Mouse (Mus musculus): ENCODE measurements around the gene Cdk2. TPM values are rescaled to one million over a fixed set of nuclear protein-coding genes. Genes with fewer than 3 reads are reported as not detected.

Cdk2 gene
- polyA plus RNA-seq, 1 experiment from 2014 or later = 109 TPM

Other genes with a start within 250 kb of the Cdk2 start
- gene Smarcc2, start 245.8 kb downstream of the Cdk2 start, polyA plus RNA-seq (2016; fragmentation: Nextera tagmentation; extraction: Ambion mirVana) = 83.3 and 86.9 TPM in 2 replicates
- gene Myl6, start 210.9 kb downstream of the Cdk2 start, polyA plus RNA-seq (2016; fragmentation: Nextera tagmentation; extraction: Ambion mirVana) = 1,237 and 1,275 TPM in 2 replicates
- 3.0 and 4.0 TPM in 2 replicates for gene Myl6b, start 206.3 kb downstream of the Cdk2 start, polyA plus RNA-seq (2016; fragmentation: Nextera tagmentation; extraction: Ambion mirVana)
- gene Esyt1, start 179.2 kb downstream of the Cdk2 start, polyA plus RNA-seq (2016; fragmentation: Nextera tagmentation; extraction: Ambion mirVana) = 25.0 and 26.5 TPM in 2 replicates
- gene Zc3h10, start 157.3 kb downstream of the Cdk2 start, polyA plus RNA-seq (2016; fragmentation: Nextera tagmentation; extraction: Ambion mirVana) = 10.2 and 11.9 TPM in 2 replicates
- gene Rpl41, start 155.7 kb downstream of the Cdk2 start, polyA plus RNA-seq (2016; fragmentation: Nextera tagmentation; extraction: Ambion mirVana) = 2,275 and 2,341 TPM in 2 replicates
- gene Pa2g4, start 139.0 kb downstream of the Cdk2 start, polyA plus RNA-seq (2016; fragmentation: Nextera tagmentation; extraction: Ambion mirVana) = 132 and 136 TPM in 2 replicates
- 7.5 and 7.6 TPM in 2 replicates for gene Erbb3, start 115.4 kb downstream of the Cdk2 start, polyA plus RNA-seq (2016; fragmentation: Nextera tagmentation; extraction: Ambion mirVana)
- gene Rps26, start 78.3 kb downstream of the Cdk2 start, polyA plus RNA-seq (2016; fragmentation: Nextera tagmentation; extraction: Ambion mirVana) = 420 and 432 TPM in 2 replicates
- gene Ikzf4, start 59.0 kb downstream of the Cdk2 start, polyA plus RNA-seq (2016; fragmentation: Nextera tagmentation; extraction: Ambion mirVana) = 2.0 and 3.0 TPM in 2 replicates
- gene Suox, start 31.0 kb downstream of the Cdk2 start, polyA plus RNA-seq (2016; fragmentation: Nextera tagmentation; extraction: Ambion mirVana) = 10.7 and 12.8 TPM in 2 replicates
- 71.3 and 72.9 TPM in 2 replicates for gene Rab5b, start 8.8 kb downstream of the Cdk2 start, polyA plus RNA-seq (2016; fragmentation: Nextera tagmentation; extraction: Ambion mirVana)
- gene Pmel, start 836 bp downstream of the Cdk2 start, polyA plus RNA-seq (2016; fragmentation: Nextera tagmentation; extraction: Ambion mirVana) = 0.99 and 1.0 TPM in 2 replicates
- 4.4 TPM in 2 replicates for gene Dgka, start 39.8 kb upstream of the Cdk2 start, polyA plus RNA-seq (2016; fragmentation: Nextera tagmentation; extraction: Ambion mirVana)
- gene Pym1, start 42.9 kb upstream of the Cdk2 start, polyA plus RNA-seq (2016; fragmentation: Nextera tagmentation; extraction: Ambion mirVana) = 23.1 and 24.0 TPM in 2 replicates
- gene Mmp19, start 85.9 kb upstream of the Cdk2 start, polyA plus RNA-seq (2016; fragmentation: Nextera tagmentation; extraction: Ambion mirVana) = 0.83 and 0.93 TPM in 2 replicates
- gene Dnajc14, start 99.0 kb upstream of the Cdk2 start, polyA plus RNA-seq (2016; fragmentation: Nextera tagmentation; extraction: Ambion mirVana) = 48.4 and 51.7 TPM in 2 replicates
- gene Tmem198b, start 99.3 kb upstream of the Cdk2 start, polyA plus RNA-seq (2016; fragmentation: Nextera tagmentation; extraction: Ambion mirVana) = 19.6 and 20.8 TPM in 2 replicates
- 171 and 172 TPM in 2 replicates for gene Sarnp, start 112.3 kb upstream of the Cdk2 start, polyA plus RNA-seq (2016; fragmentation: Nextera tagmentation; extraction: Ambion mirVana)
- gene Ormdl2, start 116.6 kb upstream of the Cdk2 start, polyA plus RNA-seq (2016; fragmentation: Nextera tagmentation; extraction: Ambion mirVana) = 36.0 and 39.2 TPM in 2 replicates
- 4.3 and 5.0 TPM in 2 replicates for gene Gdf11, start 186.7 kb upstream of the Cdk2 start, polyA plus RNA-seq (2016; fragmentation: Nextera tagmentation; extraction: Ambion mirVana)
- gene Cd63, start 196.0 kb upstream of the Cdk2 start, polyA plus RNA-seq (2016; fragmentation: Nextera tagmentation; extraction: Ambion mirVana) = 341 and 358 TPM in 2 replicates
- 6.0 and 6.3 TPM in 2 replicates for gene Rdh5, start 217.9 kb upstream of the Cdk2 start, polyA plus RNA-seq (2016; fragmentation: Nextera tagmentation; extraction: Ambion mirVana)
- gene Bloc1s1, start 219.0 kb upstream of the Cdk2 start, polyA plus RNA-seq (2016; fragmentation: Nextera tagmentation; extraction: Ambion mirVana) = 161 and 165 TPM in 2 replicates
- gene Itga7, start 228.8 kb upstream of the Cdk2 start, polyA plus RNA-seq (2016; fragmentation: Nextera tagmentation; extraction: Ambion mirVana) = 1.4 and 1.5 TPM in 2 replicates